Mouse (Mus musculus) hindbrain, embryonic 13.5 days (tissue): ENCODE data around the gene B4galnt4. TPM values are rescaled to one million over a fixed set of nuclear protein-coding genes. Genes with fewer than 3 reads are reported as not detected.

Experiments
- ATAC-seq: fragments of 200-750 bp; cut with Nextera tagmentation; 2 replicates; pipeline ENCODE4 v1.8.0; 2017; ENCODE audit warnings: moderate TSS enrichment; ENCODE audit not compliant: low FRiP score
- H3K27ac ChIP-seq: fragments of 300-500 bp; sonication (generic); 2 replicates; pipeline ENCODE4 v1.5.1; 2015; ENCODE audit warnings: inconsistent platforms, mild to moderate bottlenecking, moderate library complexity
- H3K27me3 ChIP-seq: fragments of 300-500 bp; sonication (generic); 2 replicates; pipeline ENCODE4 v1.6.1; 2015; ENCODE audit warnings: mild to moderate bottlenecking, inconsistent platforms
- H3K36me3 ChIP-seq: fragments of 300-500 bp; sonication (generic); 2 replicates; pipeline ENCODE4 v1.6.1; 2015; ENCODE audit warnings: mild to moderate bottlenecking, inconsistent platforms
- H3K4me1 ChIP-seq: fragments of 300-500 bp; sonication (generic); replicated peaks from 2 replicates; pipeline ENCODE4 v1.6.1; 2015; ENCODE audit warnings: inconsistent platforms
- H3K4me2 ChIP-seq: fragments of 300-500 bp; sonication (generic); 2 replicates; pipeline ENCODE4 v1.6.1; 2015; ENCODE audit warnings: inconsistent platforms, mild to moderate bottlenecking, moderate library complexity
- H3K4me3 ChIP-seq: fragments of 300-500 bp; sonication (generic); 2 replicates; pipeline ENCODE4 v1.5.1; 2015; ENCODE audit warnings: mild to moderate bottlenecking, inconsistent platforms
- H3K9ac ChIP-seq: fragments of 300-500 bp; sonication (generic); 2 replicates; pipeline ENCODE4 v1.6.1; 2015; ENCODE audit warnings: mild to moderate bottlenecking, inconsistent platforms
- H3K9me3 ChIP-seq: fragments of 300-500 bp; sonication (generic); 2 replicates; pipeline ENCODE4 v1.6.1; 2016; ENCODE audit warnings: inconsistent platforms
- WGBS: fragments of 180-500 bp; shearing (Covaris S2); methylation state at CpG from one replicate; pipeline ENCODE4 v1.1.7; 2015; 5-methylcytosine and 5-hydroxymethylcytosine counted together
- polyA plus RNA-seq: library from polyadenylated mRNA; unstranded; fragments of >200 nt; fragmentation: Nextera tagmentation; extraction: Ambion mirVana; gene quantifications from 2 replicates; pipeline ENCODE4 v1.2.1, GENCODE M21; 2015

B4galnt4 gene
- polyA plus RNA-seq, 1 experiment from 2014 or later: 44.8 TPM

GRCm38 (mm10) chr7:141119487-141119886 lies 58.6 kb downstream of the B4galnt4 start:
- Histone ChIP-seq H3K4me1 (0 out of 2 replicates have a peak, but pooled peaks cover 5% of the 10 kb centered on the region), H3K27ac (no peak overlapping the region), H3K27me3 (peaks cover 19% of the 10 kb centered on the region), H3K9me3 (no peaks in the 10 kb centered on the region), H3K36me3 (no peaks in the 10 kb centered on the region), H3K9ac (no peak overlapping the region), H3K4me3 (no peak overlapping the region), H3K4me2 (no peak overlapping the region)
- no peak for ATAC-seq
- WGBS: 77% methylated on average over 3 of the region's 3 CpGs

- Histone ChIP-seq H3K9ac (no peak overlapping the region), H3K27ac (no peak overlapping the region), H3K27me3 (peaks cover 18% of the 10 kb centered on the region), H3K4me3 (no peak overlapping the region), H3K4me1 (0 out of 2 replicates have a peak, but pooled peaks cover 5% of the 10 kb centered on the region), H3K9me3 (no peaks in the 10 kb centered on the region), H3K4me2 (no peak overlapping the region), H3K36me3 (no peaks in the 10 kb centered on the region)
- no peak for ATAC-seq
- 90% methylated on average over 3 of the region's 3 CpGs for WGBS
Observed at GRCm38 (mm10) chr7:141120605-141121004, 59.7 kb downstream of the B4galnt4 start.

- no peak overlapping the region for H3K4me2 ChIP-seq
- H3K27me3 ChIP-seq: peaks cover 15% of the 10 kb centered on the region; the same call in 1 of the 2 replicates
- 80% methylated on average over 5 of the region's 5 CpGs for WGBS
- H3K36me3 ChIP-seq: no peaks in the 10 kb centered on the region
- 0 out of 2 replicates have a peak, but pooled peaks cover 5% of the 10 kb centered on the region for H3K4me1 ChIP-seq
- no peak for ATAC-seq
- H3K4me3 ChIP-seq: no peak overlapping the region
- H3K9me3 ChIP-seq: no peaks in the 10 kb centered on the region
- H3K27ac ChIP-seq: no peak overlapping the region
- no peak overlapping the region for H3K9ac ChIP-seq
Observed at GRCm38 (mm10) chr7:141121051-141121531, 60.2 kb downstream of the B4galnt4 start.

Other genes with a start within 250 kb of the B4galnt4 start
- 24.1 and 26.6 TPM in 2 replicates for gene Zfp941, start 238.9 kb upstream of the B4galnt4 start, polyA plus RNA-seq
- gene Urah, start 226.1 kb upstream of the B4galnt4 start, polyA plus RNA-seq: not detected in 2 replicates
- gene Scgb1c1, start 215.6 kb upstream of the B4galnt4 start, polyA plus RNA-seq: not detected in 2 replicates
- gene Odf3, start 213.3 kb upstream of the B4galnt4 start, polyA plus RNA-seq: not detected in 2 replicates
- gene Gm45785, start 204.8 kb upstream of the B4galnt4 start, polyA plus RNA-seq: 0.84 TPM in 1 of 2 replicates, not detected in the other
- gene Ric8a, start 204.1 kb upstream of the B4galnt4 start, polyA plus RNA-seq: 96.7 and 98.5 TPM in 2 replicates
- 43.3 and 44.0 TPM in 2 replicates for gene Bet1l, start 203.5 kb upstream of the B4galnt4 start, polyA plus RNA-seq
- gene Psmd13, start 179.1 kb upstream of the B4galnt4 start, polyA plus RNA-seq: 278 and 284 TPM in 2 replicates
- 41.6 and 45.3 TPM in 2 replicates for gene Sirt3, start 178.8 kb upstream of the B4galnt4 start, polyA plus RNA-seq
- gene Cox8b, start 160.7 kb upstream of the B4galnt4 start, polyA plus RNA-seq: 0.69 TPM in 1 of 2 replicates, not detected in the other
- gene Nlrp6, start 140.2 kb upstream of the B4galnt4 start, polyA plus RNA-seq: 0.09 and 0.12 TPM in 2 replicates
- 8.8 and 10.4 TPM in 2 replicates for gene Pgghg, start 119.7 kb upstream of the B4galnt4 start, polyA plus RNA-seq
- 0.36 and 1.7 TPM in 2 replicates for gene Ifitm5, start 110.8 kb upstream of the B4galnt4 start, polyA plus RNA-seq
- not detected in 2 replicates for gene Gm45717, start 105.2 kb upstream of the B4galnt4 start, polyA plus RNA-seq
- gene Ifitm2, start 105.1 kb upstream of the B4galnt4 start, polyA plus RNA-seq: 211 and 226 TPM in 2 replicates
- 13.4 and 13.6 TPM in 2 replicates for gene Ifitm1, start 93.9 kb upstream of the B4galnt4 start, polyA plus RNA-seq
- 29.0 and 29.1 TPM in 2 replicates for gene Ifitm3, start 50.3 kb upstream of the B4galnt4 start, polyA plus RNA-seq
- gene Ifitm6, start 43.2 kb upstream of the B4galnt4 start, polyA plus RNA-seq: 0.53 TPM in 2 replicates
- not detected in 2 replicates for gene Gm17387, start 32.0 kb upstream of the B4galnt4 start, polyA plus RNA-seq
- 0.27 and 0.32 TPM in 2 replicates for gene Pkp3, start 17.1 kb downstream of the B4galnt4 start, polyA plus RNA-seq
- 1.7 and 2.9 TPM in 2 replicates for gene Sigirr, start 39.5 kb downstream of the B4galnt4 start, polyA plus RNA-seq
- gene Ano9, start 56.7 kb downstream of the B4galnt4 start, polyA plus RNA-seq: 0.09 TPM in 1 of 2 replicates, not detected in the other
- 79.8 and 83.6 TPM in 2 replicates for gene Ptdss2, start 61.3 kb downstream of the B4galnt4 start, polyA plus RNA-seq
- gene Rnh1, start 111.8 kb downstream of the B4galnt4 start, polyA plus RNA-seq: 51.1 and 53.5 TPM in 2 replicates
- gene Hras, start 132.9 kb downstream of the B4galnt4 start, polyA plus RNA-seq: 109 and 118 TPM in 2 replicates
- gene Lrrc56, start 133.1 kb downstream of the B4galnt4 start, polyA plus RNA-seq: 10.3 and 11.2 TPM in 2 replicates
- 1.2 and 1.8 TPM in 2 replicates for gene Lmntd2, start 153.0 kb downstream of the B4galnt4 start, polyA plus RNA-seq
- gene Rassf7, start 154.8 kb downstream of the B4galnt4 start, polyA plus RNA-seq: 27.4 and 32.9 TPM in 2 replicates
- gene Phrf1, start 167.7 kb downstream of the B4galnt4 start, polyA plus RNA-seq: 77.1 and 78.9 TPM in 2 replicates
- gene Irf7, start 205.4 kb downstream of the B4galnt4 start, polyA plus RNA-seq: 1.2 and 1.3 TPM in 2 replicates
- not detected in 2 replicates for gene Cdhr5, start 215.7 kb downstream of the B4galnt4 start, polyA plus RNA-seq
- 1.5 and 3.2 TPM in 2 replicates for gene Sct, start 218.0 kb downstream of the B4galnt4 start, polyA plus RNA-seq
- gene Drd4, start 230.9 kb downstream of the B4galnt4 start, polyA plus RNA-seq: 0.68 and 0.70 TPM in 2 replicates